Mouse (Mus musculus): Measurements from ENCODE around the gene Aspg. TPM values are rescaled to one million over a fixed set of nuclear protein-coding genes. Genes with fewer than 3 reads are reported as not detected.

Aspg gene
- polyA plus RNA-seq, 1 experiment from 2014 or later, result 0.25 TPM

DNA sequence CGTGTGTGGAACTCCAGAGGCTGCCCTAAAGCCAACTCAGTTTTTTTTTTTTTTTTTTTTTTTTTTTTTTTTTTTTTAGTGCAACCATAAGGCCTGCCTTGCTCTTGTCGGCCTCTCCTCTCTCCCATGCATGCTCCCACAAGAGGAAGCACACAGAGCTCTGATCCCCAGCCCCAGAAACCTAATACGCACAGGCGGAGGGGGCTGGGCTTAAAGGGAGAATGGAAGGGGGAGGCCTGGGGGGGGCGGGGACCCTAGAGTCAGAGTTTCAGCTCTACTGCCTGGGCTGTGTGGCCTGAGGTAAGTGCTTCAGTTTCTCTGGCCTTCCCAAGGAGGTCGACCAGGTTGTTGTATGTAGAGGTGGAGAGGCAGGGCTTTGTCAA is 45.5 kb downstream of the Aspg start:
- Histone ChIP-seq H3K27ac (ENCODE audit: low read depth, low read length) (no peak overlapping the region), H3K36me3 (ENCODE audit: control insufficient read depth, insufficient read depth, low read length) (no peaks in the 10 kb centered on the region), H3K9me3 (ENCODE audit: control insufficient read depth, low read length) (no peaks in the 10 kb centered on the region), H3K4me1 (ENCODE audit: control insufficient read depth, insufficient read depth, low read length) (peaks cover 31% of the 10 kb centered on the region), H3K4me3 (ENCODE audit: low read depth, low read length) (no peak overlapping the region), H3K9ac (ENCODE audit: low read length) (no peak overlapping the region), H3K27me3 (ENCODE audit: control insufficient read depth, insufficient read depth, low read length) (peaks cover 10% of the 10 kb centered on the region), H3K4me2 (no peak overlapping the region)
- DNase-seq (ENCODE audit: low spot score, missing footprints) (no peak), ATAC-seq (ENCODE audit: low FRiP score) (no peak)
- 32% methylated on average over 6 of the region's 6 CpGs for WGBS

DNA sequence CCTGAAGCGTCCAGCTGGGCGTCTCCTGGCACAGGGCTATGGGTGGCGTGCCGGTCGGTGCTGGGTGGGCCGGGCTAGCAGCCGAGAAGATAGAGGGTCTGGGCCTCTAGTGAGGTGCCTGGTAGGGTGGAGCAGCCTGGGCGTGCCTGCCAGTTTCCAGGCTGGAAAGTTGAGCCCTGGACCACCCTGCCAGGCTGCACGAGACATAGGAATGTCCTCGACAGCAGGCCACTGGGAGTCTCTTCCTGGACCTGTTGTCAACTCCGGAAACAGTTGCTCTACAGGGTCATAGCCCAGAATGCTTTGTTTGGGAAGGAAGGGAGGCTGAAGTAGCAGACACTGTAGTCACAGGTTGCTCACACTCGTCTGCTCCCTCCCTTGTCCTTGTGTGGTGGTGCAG is 47.1 kb downstream of the Aspg start:
- Histone ChIP-seq H3K27ac (ENCODE audit: low read depth, low read length) (no peak overlapping the region), H3K27me3 (ENCODE audit: control insufficient read depth, insufficient read depth, low read length) (peaks cover 12% of the 10 kb centered on the region)

DNA sequence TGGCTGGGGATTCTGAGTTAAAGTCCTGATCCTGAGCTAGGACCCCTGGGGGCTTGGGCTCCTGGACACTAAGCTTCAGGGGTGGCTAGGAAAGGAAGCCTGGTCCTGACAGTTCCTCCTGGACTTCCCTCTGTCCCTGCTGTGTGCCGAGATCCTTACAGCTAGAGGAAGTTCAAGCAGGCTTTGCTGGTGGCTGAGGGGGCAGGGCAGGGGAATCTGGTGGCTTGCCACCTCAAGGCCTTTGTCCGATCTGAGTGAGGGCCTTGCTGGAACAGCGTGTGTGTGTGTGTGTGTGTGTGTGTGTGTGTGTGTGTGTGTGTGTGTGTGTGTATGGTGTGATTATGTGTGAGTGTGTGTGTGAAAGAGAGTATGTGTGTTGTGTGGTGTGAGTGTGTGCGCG is 48.0 kb downstream of the Aspg start:
- 40% methylated on average over 5 of the region's 5 CpGs for WGBS
- H3K36me3 ChIP-seq (ENCODE audit: control insufficient read depth, insufficient read depth, low read length), result peaks cover 4% of the 10 kb centered on the region; the same call in 1 of the 2 replicates

More for the DNA sequence above, 47.1 kb downstream of the Aspg start:
- H3K4me2 ChIP-seq, result no peak overlapping the region
- peaks cover 4% of the 10 kb centered on the region; the same call in 1 of the 2 replicates for H3K36me3 ChIP-seq (ENCODE audit: control insufficient read depth, insufficient read depth, low read length)
- H3K9ac ChIP-seq (ENCODE audit: low read length), result no peak overlapping the region
- WGBS, result 75% methylated on average over 12 of the region's 12 CpGs
- H3K4me3 ChIP-seq (ENCODE audit: low read depth, low read length), result no peak overlapping the region
- DNase-seq (ENCODE audit: low spot score, missing footprints) (no peak), ATAC-seq (ENCODE audit: low FRiP score) (no peak)
- H3K4me1 ChIP-seq (ENCODE audit: control insufficient read depth, insufficient read depth, low read length), result peaks cover 25% of the 10 kb centered on the region
- no peaks in the 10 kb centered on the region for H3K9me3 ChIP-seq (ENCODE audit: control insufficient read depth, low read length)

DNA sequence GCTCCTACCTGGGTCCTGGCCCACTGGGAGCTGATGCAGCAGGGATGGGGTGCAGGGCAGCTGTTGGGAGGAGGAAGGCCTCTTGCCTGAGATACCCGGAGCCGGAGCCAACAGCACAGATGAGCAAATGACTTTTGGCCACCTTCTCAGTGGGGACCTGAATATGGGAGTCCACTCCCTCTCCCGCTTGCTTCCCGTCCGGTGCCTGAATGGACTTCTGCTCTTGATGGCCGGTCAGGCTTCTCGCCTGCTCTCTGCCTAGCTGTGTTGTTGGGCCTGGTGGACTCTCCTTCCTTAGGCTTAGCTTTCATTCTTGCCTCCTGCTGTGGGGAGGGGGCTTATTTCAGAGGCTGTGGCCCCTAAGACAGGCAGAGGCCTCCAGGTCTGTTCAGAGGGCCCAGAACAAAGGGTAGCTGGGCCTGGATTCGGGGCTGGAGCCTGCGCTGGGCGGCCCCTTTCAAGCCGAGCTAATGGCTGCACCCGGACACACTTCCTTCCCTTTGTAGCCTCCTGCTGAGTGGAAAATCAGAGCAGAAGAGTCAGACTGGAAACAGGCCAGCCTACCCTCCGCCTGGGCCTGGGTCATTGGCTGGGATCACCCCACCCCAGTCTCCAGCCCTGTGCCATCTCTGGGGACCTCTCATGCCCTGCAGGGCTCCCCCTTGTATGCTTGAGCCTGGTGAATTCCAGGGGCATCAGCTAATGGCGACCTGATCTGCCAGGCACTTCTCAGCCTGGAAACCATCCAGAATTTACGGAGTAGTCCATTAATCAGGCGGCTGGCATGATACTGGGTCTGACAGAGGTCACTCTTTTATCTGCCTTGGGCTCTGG is 49.0 kb downstream of the Aspg start:
- DNase-seq (ENCODE audit: low spot score, missing footprints) (peak; percentile 88), ATAC-seq (ENCODE audit: low FRiP score) (peak; percentile 34; the same call in 1 of the 2 replicates)
- Histone ChIP-seq H3K9ac (ENCODE audit: low read length) (no peak overlapping the region; the same call in 1 of the 2 replicates), H3K9me3 (ENCODE audit: control insufficient read depth, low read length) (no peaks in the 10 kb centered on the region), H3K4me2 (no peak overlapping the region), H3K4me3 (ENCODE audit: low read depth, low read length) (no peak overlapping the region), H3K36me3 (ENCODE audit: control insufficient read depth, insufficient read depth, low read length) (peaks cover 4% of the 10 kb centered on the region; the same call in 1 of the 2 replicates), H3K27ac (ENCODE audit: low read depth, low read length) (peak overlapping the region; percentile 12; the same call in 1 of the 2 replicates), H3K27me3 (ENCODE audit: control insufficient read depth, insufficient read depth, low read length) (peaks cover 7% of the 10 kb centered on the region), H3K4me1 (ENCODE audit: control insufficient read depth, insufficient read depth, low read length) (peaks cover 25% of the 10 kb centered on the region)
- 26% methylated on average over 16 of the region's 16 CpGs for WGBS

More for the DNA sequence above, 48.0 kb downstream of the Aspg start:
- Histone ChIP-seq H3K27me3 (ENCODE audit: control insufficient read depth, insufficient read depth, low read length) (peaks cover 10% of the 10 kb centered on the region), H3K4me2 (no peak overlapping the region), H3K4me3 (ENCODE audit: low read depth, low read length) (no peak overlapping the region), H3K4me1 (ENCODE audit: control insufficient read depth, insufficient read depth, low read length) (peaks cover 25% of the 10 kb centered on the region), H3K9ac (ENCODE audit: low read length) (0 out of 2 replicates have a peak overlapping the region, but pooled peaks have one; percentile 9), H3K27ac (ENCODE audit: low read depth, low read length) (no peak overlapping the region; the same call in 1 of the 2 replicates), H3K9me3 (ENCODE audit: control insufficient read depth, low read length) (no peaks in the 10 kb centered on the region)
- no peak for ATAC-seq (ENCODE audit: low FRiP score)
- peak; percentile 89 for DNase-seq (ENCODE audit: low spot score, missing footprints)

DNA sequence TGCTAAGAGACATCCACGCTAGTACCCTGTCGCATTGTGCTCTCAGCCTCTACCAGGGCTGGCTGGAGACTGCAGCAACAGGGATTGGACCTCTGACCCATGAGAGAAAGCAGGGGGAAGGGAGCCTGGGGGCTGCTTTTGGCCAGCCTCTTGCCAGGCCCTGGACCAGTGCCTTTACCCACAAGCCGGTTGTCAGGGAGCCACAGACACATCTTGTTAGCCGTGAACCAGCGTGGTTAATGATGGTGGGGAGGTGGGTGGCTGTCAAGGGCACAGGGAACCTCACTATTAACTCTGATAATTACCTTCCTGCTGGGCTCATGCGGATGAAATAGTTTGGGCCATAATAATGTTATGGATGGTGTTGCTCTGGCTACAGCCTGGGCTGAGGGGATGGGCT is 50.3 kb downstream of the Aspg start:
- Histone ChIP-seq H3K9me3 (ENCODE audit: control insufficient read depth, low read length) (no peaks in the 10 kb centered on the region), H3K9ac (ENCODE audit: low read length) (no peak overlapping the region), H3K27ac (ENCODE audit: low read depth, low read length) (no peak overlapping the region), H3K36me3 (ENCODE audit: control insufficient read depth, insufficient read depth, low read length) (peaks cover 4% of the 10 kb centered on the region; the same call in 1 of the 2 replicates), H3K4me1 (ENCODE audit: control insufficient read depth, insufficient read depth, low read length) (peaks cover 19% of the 10 kb centered on the region), H3K4me2 (no peak overlapping the region), H3K4me3 (ENCODE audit: low read depth, low read length) (no peak overlapping the region), H3K27me3 (ENCODE audit: control insufficient read depth, insufficient read depth, low read length) (peaks cover 7% of the 10 kb centered on the region)
- 78% methylated on average over 6 of the region's 6 CpGs for WGBS
- ATAC-seq (ENCODE audit: low FRiP score), result no peak
- no peak for DNase-seq (ENCODE audit: low spot score, missing footprints)

DNA sequence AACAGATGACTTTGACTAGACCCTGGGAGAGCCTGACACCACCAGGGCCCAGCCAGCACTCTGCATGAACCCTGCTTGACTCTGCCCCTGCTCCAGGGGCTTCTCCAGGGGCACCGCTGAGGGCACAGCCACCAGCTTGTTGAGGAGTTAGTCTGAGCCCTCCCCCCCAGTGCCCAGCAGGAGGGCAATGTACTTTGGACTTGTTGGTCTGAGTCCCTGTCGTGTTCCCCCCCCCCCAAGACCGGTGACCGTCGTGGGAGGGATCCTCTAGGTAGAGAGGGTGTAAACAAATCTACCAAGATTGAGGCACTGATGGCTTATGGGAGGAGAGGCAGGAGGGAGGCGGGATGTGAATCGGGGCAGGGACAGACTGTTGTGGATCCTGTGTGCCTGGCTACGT is 51.8 kb downstream of the Aspg start:
- Histone ChIP-seq H3K36me3 (ENCODE audit: control insufficient read depth, insufficient read depth, low read length) (peaks cover 4% of the 10 kb centered on the region; the same call in 1 of the 2 replicates), H3K4me1 (ENCODE audit: control insufficient read depth, insufficient read depth, low read length) (peaks cover 28% of the 10 kb centered on the region), H3K27me3 (ENCODE audit: control insufficient read depth, insufficient read depth, low read length) (peaks cover 7% of the 10 kb centered on the region), H3K4me3 (ENCODE audit: low read depth, low read length) (no peak overlapping the region), H3K27ac (ENCODE audit: low read depth, low read length) (no peak overlapping the region), H3K4me2 (no peak overlapping the region), H3K9me3 (ENCODE audit: control insufficient read depth, low read length) (no peaks in the 10 kb centered on the region), H3K9ac (ENCODE audit: low read length) (no peak overlapping the region)
- 59% methylated on average over 8 of the region's 8 CpGs for WGBS
- no peak for ATAC-seq (ENCODE audit: low FRiP score)
- no peak for DNase-seq (ENCODE audit: low spot score, missing footprints)

GRCm38 (mm10) chr12:112158784-112159183 is 52.3 kb downstream of the Aspg start:
- Histone ChIP-seq H3K27me3 (ENCODE audit: control insufficient read depth, insufficient read depth, low read length) (peaks cover 7% of the 10 kb centered on the region), H3K27ac (ENCODE audit: low read depth, low read length) (no peak overlapping the region), H3K4me1 (ENCODE audit: control insufficient read depth, insufficient read depth, low read length) (peaks cover 30% of the 10 kb centered on the region), H3K9ac (ENCODE audit: low read length) (no peak overlapping the region), H3K36me3 (ENCODE audit: control insufficient read depth, insufficient read depth, low read length) (peaks cover 4% of the 10 kb centered on the region; the same call in 1 of the 2 replicates), H3K4me2 (no peak overlapping the region), H3K4me3 (ENCODE audit: low read depth, low read length) (no peak overlapping the region), H3K9me3 (ENCODE audit: control insufficient read depth, low read length) (no peaks in the 10 kb centered on the region)
- ATAC-seq (ENCODE audit: low FRiP score) (no peak), DNase-seq (ENCODE audit: low spot score, missing footprints) (no peak)

- peak overlapping the region; percentile 74 for H3K27ac ChIP-seq (ENCODE audit: low read depth, low read length)
- peak overlapping the region; percentile 25; the same call in 1 of the 2 replicates for H3K9ac ChIP-seq (ENCODE audit: low read length)
- H3K36me3 ChIP-seq (ENCODE audit: control insufficient read depth, insufficient read depth, low read length), result no peaks in the 10 kb centered on the region
- H3K4me1 ChIP-seq (ENCODE audit: control insufficient read depth, insufficient read depth, low read length), result peaks cover 37% of the 10 kb centered on the region
- ATAC-seq (ENCODE audit: low FRiP score), result peak; percentile 86
- no peaks in the 10 kb centered on the region for H3K9me3 ChIP-seq (ENCODE audit: control insufficient read depth, low read length)
- H3K27me3 ChIP-seq (ENCODE audit: control insufficient read depth, insufficient read depth, low read length), result no peaks in the 10 kb centered on the region; the same call in 1 of the 2 replicates
- DNase-seq (ENCODE audit: low spot score, missing footprints), result peak; percentile 93
- peak overlapping the region; percentile 2; the same call in 1 of the 2 replicates for H3K4me2 ChIP-seq
- WGBS, result 15% methylated on average over 16 of the region's 16 CpGs
- no peak overlapping the region for H3K4me3 ChIP-seq (ENCODE audit: low read depth, low read length)
These were observed 57.7 kb downstream of the Aspg start for GRCm38 (mm10) chr12:112163981-112164839.
